Mouse (Mus musculus) heart, embryonic 11.5 days (tissue): Measurements from ENCODE around the gene Ccdc61. TPM values are rescaled to one million over a fixed set of nuclear protein-coding genes. Genes with fewer than 3 reads are reported as not detected.

Experiments used
- ATAC-seq: fragments of 200-750 bp; cut with Nextera tagmentation; replicated peaks from 2 replicates; pipeline ENCODE4 v1.8.0; 2017; ENCODE audit warnings: moderate library complexity; ENCODE audit not compliant: insufficient number of reproducible peaks, low FRiP score, low TSS enrichment
- H3K27ac ChIP-seq: fragments of 300-500 bp; sonication (generic); 2 replicates; pipeline ENCODE4 v1.5.1; 2014; ENCODE audit warnings: mild to moderate bottlenecking, low read depth, low read length
- H3K27me3 ChIP-seq: fragments of 300-500 bp; sonication (generic); 2 replicates; pipeline ENCODE4 v1.6.1; 2014; ENCODE audit warnings: mild to moderate bottlenecking, low read length, mixed read lengths; ENCODE audit not compliant: control insufficient read depth, insufficient read depth
- H3K36me3 ChIP-seq: fragments of 300-500 bp; sonication (generic); 2 replicates; pipeline ENCODE4 v1.6.1; 2014; ENCODE audit warnings: mild to moderate bottlenecking, low read length, moderate library complexity, mixed read lengths; ENCODE audit not compliant: control insufficient read depth, insufficient read depth
- H3K4me1 ChIP-seq: fragments of 300-500 bp; sonication (generic); 2 replicates; pipeline ENCODE4 v1.6.1; 2014; ENCODE audit warnings: low read length; ENCODE audit not compliant: control insufficient read depth, insufficient read depth
- H3K4me2 ChIP-seq: fragments of 300-500 bp; sonication (generic); 2 replicates; pipeline ENCODE4 v1.6.1; 2014; ENCODE audit warnings: mild to moderate bottlenecking, moderate library complexity
- H3K4me3 ChIP-seq: fragments of 300-500 bp; sonication (generic); 2 replicates; pipeline ENCODE4 v1.5.1; 2014; ENCODE audit warnings: low read depth, low read length
- H3K9ac ChIP-seq: fragments of 300-500 bp; sonication (generic); 2 replicates; pipeline ENCODE4 v1.6.1; 2014; ENCODE audit warnings: mild to moderate bottlenecking, low read depth, low read length, moderate library complexity
- H3K9me3 ChIP-seq: fragments of 300-500 bp; sonication (generic); replicated peaks from 2 replicates; pipeline ENCODE4 v1.6.1; 2016; ENCODE audit warnings: low read length; ENCODE audit not compliant: control insufficient read depth
- WGBS: fragments of 180-500 bp; shearing (Covaris S2); extraction: QIAGEN DNeasy Blood & Tissue Kit; methylation state at CpG from one replicate; pipeline ENCODE4 v1.1.7; 2014; ENCODE audit not compliant: insufficient replicate concordance; 5-methylcytosine and 5-hydroxymethylcytosine counted together
- polyA plus RNA-seq: library from polyadenylated mRNA; unstranded; fragments of >200 nt; fragmentation: Nextera tagmentation; extraction: Ambion mirVana; gene quantifications from 2 replicates; pipeline ENCODE4 v1.2.1, GENCODE M21; 2014

The Ccdc61 gene
- polyA plus RNA-seq, result 12.1 and 19.8 TPM in 2 replicates

DNA sequence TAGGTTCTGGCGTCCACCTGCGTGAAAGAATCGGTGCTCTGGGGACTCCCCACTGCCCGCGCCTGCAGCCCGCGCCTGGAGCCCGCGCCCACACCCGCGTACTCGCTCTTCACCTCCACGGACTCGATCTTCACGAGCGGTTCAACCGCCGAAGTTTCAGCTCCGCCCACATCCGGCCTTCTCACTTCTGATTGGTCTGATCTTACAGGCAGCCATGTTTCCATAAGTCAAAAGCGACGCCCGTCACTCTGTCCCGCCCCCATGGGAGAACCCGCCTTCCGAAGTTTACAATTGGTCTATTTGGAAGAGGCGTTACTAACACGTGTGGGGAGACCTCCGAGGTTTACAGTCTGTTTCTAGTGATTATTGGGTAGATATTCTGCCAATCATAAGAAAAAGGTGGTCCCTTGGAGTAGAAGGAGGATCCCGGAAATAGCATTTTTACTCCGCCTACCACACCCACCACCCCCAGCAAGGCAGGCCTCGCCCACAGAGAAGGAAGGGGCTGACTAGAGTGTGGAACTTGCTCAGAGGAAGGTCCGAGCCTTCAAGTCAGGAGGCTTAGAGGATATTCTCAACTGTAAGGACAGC lies at the start of gene Ccdc61:
Gene Ccdc61 (minus strand): TSS at position 175 of the 591 bp plus-strand sequence.
- Histone ChIP-seq H3K27me3 (no peaks in the 10 kb centered on the region), H3K9me3 (no peaks in the 10 kb centered on the region), H3K4me3 (peak within 1 kb of the TSS; percentile 78), H3K4me1 (peaks cover 6% of the 10 kb centered on the region), H3K4me2 (peak within 1 kb of the TSS; percentile 74), H3K36me3 (no peaks in the 10 kb centered on the region), H3K9ac (peak within 1 kb of the TSS; percentile 77), H3K27ac (no peak within 1 kb of the TSS)
- ATAC-seq, result peak; percentile 99
- under 1% methylated on average over 33 of the region's 33 CpGs for WGBS

DNA sequence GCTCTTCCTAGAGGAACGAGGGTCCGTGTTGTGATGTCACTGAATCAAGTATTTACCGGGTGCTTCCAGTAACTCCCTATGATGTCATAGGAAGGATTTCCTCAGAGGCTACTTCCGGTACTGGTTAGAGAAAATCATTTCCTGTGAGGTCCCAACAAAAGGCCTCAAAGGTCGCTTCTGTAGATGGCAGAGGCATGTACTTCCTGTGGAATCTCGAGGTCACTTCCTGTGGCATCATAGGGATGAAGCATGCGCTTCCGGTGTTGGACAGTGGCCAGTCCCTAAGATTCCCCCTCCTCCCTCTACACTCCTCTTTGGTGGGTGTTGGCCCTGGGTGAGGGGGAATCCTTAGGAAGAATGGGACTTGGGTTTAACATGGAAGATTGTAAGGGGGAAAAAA lies 49.2 kb upstream of the Ccdc61 start:
- Histone ChIP-seq H3K4me3 (no peak overlapping the region), H3K9me3 (no peaks in the 10 kb centered on the region), H3K4me2 (peak overlapping the region; percentile 20; the same call in 1 of the 2 replicates)

DNA sequence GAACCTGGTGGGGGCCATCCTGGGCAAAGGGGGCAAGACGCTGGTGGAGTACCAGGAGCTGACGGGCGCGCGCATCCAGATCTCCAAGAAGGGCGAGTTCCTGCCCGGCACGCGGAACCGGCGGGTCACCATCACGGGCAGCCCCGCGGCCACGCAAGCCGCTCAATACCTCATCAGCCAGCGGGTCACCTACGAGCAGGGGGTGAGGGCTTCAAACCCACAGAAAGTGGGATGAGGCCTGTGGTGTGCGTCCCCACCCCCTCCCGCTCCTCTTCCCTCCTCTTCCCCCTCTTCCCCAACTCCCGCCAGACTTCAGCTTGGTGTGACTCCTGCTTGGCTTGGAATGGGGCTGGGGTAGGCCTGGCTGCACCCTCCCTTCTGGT lies 48.2 kb upstream of the Ccdc61 start:
- no peak overlapping the region for H3K27ac ChIP-seq
- H3K4me2 ChIP-seq, result peak overlapping the region; percentile 98
- H3K27me3 ChIP-seq, result peaks cover 61% of the 10 kb centered on the region
- ATAC-seq, result peak; percentile 17
- peaks cover 11% of the 10 kb centered on the region; the same call in 1 of the 2 replicates for H3K4me1 ChIP-seq
- H3K4me3 ChIP-seq, result peak overlapping the region; percentile 62
- H3K9me3 ChIP-seq, result no peaks in the 10 kb centered on the region
- no peaks in the 10 kb centered on the region for H3K36me3 ChIP-seq
- WGBS, result under 1% methylated on average over 21 of the region's 21 CpGs
- H3K9ac ChIP-seq, result peak overlapping the region; percentile 54

More for the DNA sequence above, 49.2 kb upstream of the Ccdc61 start:
- H3K27ac ChIP-seq, result peak overlapping the region; percentile 24; the same call in 1 of the 2 replicates
- ATAC-seq, result no peak
- WGBS, result 36% methylated on average over 8 of the region's 8 CpGs
- H3K27me3 ChIP-seq, result peaks cover 71% of the 10 kb centered on the region
- H3K4me1 ChIP-seq, result peaks cover 11% of the 10 kb centered on the region; the same call in 1 of the 2 replicates
- H3K36me3 ChIP-seq, result no peaks in the 10 kb centered on the region
- no peak overlapping the region for H3K9ac ChIP-seq

DNA sequence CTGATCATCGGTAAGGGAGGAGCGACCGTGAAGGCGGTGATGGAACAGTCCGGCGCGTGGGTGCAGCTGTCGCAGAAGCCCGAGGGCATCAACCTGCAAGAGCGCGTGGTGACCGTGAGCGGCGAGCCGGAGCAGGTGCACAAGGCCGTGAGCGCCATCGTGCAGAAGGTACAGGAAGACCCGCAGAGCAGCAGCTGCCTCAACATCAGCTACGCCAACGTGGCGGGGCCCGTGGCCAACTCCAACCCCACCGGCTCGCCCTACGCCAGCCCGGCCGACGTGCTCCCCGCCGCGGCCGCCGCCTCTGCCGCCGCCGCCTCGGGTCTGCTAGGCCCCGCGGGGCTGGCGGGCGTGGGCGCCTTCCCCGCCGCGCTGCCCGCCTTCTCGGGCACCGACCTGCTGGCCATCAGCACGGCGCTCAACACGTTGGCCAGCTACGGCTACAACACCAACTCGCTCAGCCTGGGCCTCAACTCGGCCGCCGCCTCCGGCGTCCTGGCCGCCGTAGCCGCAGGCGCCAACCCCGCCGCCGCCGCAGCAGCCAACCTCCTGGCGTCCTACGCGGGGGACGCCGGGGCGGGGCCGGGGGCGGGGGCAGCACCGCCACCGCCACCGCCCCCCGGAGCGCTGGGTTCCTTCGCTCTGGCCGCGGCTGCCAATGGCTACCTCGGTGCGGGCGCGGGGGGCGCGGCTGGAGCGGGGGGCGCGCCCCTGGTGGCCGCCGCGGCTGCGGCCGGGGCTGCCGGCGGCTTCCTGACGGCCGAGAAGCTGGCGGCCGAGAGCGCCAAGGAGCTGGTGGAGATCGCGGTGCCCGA lies 47.6 kb upstream of the Ccdc61 start:
- no peak overlapping the region for H3K27ac ChIP-seq
- WGBS, result under 1% methylated on average over 98 of the region's 107 CpGs
- ATAC-seq, result peak; percentile 71
- no peaks in the 10 kb centered on the region for H3K36me3 ChIP-seq
- peak overlapping the region; percentile 62 for H3K4me3 ChIP-seq
- no peaks in the 10 kb centered on the region for H3K9me3 ChIP-seq
- H3K27me3 ChIP-seq, result peaks cover 55% of the 10 kb centered on the region
- peak overlapping the region; percentile 98 for H3K4me2 ChIP-seq
- H3K9ac ChIP-seq, result peak overlapping the region; percentile 54
- H3K4me1 ChIP-seq, result peaks cover 7% of the 10 kb centered on the region; the same call in 1 of the 2 replicates

GRCm38 (mm10) chr7:18951397-18951796 lies 41.2 kb upstream of the Ccdc61 start:
- Histone ChIP-seq H3K4me3 (no peak overlapping the region), H3K4me1 (peaks cover 3% of the 10 kb centered on the region; the same call in 1 of the 2 replicates), H3K9ac (no peak overlapping the region), H3K4me2 (no peak overlapping the region), H3K9me3 (no peaks in the 10 kb centered on the region), H3K27ac (no peak overlapping the region), H3K27me3 (peaks cover 10% of the 10 kb centered on the region), H3K36me3 (no peaks in the 10 kb centered on the region)
- 11% methylated on average over 15 of the region's 15 CpGs for WGBS
- no peak for ATAC-seq

DNA sequence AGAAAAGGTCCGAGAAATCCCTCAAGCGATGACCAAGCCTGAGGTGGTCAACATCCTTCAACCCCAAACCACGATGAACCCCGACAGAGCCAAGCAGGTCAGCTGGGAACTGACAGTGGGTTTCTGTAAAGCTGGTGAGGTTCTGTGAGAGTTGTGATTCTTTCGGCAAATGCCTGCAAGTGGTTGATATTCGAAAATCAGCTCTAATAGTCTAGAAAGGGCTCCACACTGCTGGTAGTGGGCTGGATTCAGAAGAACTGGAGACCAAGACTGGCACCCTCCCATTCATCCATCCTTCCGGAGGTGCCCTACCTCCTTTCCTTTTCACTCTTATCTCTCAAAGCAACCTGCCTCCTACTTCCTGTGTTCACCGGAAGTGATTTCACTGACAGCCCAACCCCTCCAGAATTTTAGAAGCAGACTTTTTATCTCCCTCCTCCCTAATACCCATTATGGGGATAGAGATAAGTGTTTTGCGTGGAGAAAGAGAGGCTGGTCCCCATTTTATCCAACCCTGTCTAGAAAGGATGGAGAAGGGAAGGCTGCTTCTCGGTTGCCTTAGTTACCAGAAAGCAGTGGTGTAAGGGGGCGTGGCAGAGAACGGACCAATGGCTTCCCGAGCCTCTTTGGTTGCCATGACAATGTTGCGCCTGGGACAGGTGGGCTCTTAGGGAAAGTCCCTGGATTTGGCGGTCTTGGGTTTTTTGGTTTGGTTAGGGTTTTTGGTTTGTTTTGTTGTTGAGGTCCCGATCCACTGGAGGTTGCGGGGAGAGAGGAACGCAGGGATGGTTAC lies 40.5 kb upstream of the Ccdc61 start:
- Histone ChIP-seq H3K4me2 (no peak overlapping the region), H3K4me3 (no peak overlapping the region), H3K36me3 (no peaks in the 10 kb centered on the region), H3K9ac (no peak overlapping the region), H3K4me1 (peaks cover 3% of the 10 kb centered on the region; the same call in 1 of the 2 replicates), H3K27me3 (peaks cover 5% of the 10 kb centered on the region), H3K27ac (no peak overlapping the region), H3K9me3 (no peaks in the 10 kb centered on the region)
- 23% methylated on average over 18 of the region's 18 CpGs for WGBS
- no peak for ATAC-seq

DNA sequence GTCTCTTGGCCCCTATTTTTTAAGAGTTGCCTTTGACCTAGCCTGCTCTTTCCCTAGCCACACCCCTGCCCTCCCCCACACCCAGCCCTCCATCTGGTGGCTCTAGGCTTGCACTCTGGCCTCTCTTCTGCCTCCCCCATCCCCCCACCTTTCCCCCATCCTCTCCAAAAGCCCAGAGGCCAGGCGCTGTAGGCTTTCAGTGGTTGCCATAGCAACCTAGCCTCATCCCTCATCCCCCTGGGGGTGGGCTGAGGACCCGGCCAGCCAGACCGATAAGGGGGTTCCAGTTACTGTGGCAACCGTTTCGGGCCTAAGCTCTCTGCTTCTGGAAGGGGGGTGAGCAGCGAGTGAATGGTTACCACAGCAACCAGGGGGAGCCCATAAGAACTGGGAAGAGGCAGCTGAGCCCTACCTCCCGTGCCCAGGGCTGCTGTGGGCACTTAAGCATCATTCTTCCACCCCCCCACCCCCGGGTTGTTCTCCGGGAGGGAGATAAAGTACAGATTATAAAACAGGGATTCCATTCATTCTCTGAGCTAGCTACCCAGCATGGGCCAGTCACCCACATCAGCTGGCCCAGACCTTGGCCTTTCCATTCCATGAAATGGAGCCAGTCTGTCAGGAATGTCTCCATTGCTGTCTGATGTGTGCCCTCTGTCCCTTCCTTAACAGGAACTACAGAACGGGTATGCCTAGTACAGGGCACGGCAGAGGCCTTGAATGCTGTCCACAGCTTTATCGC lies 39.7 kb upstream of the Ccdc61 start:
- Histone ChIP-seq H3K27ac (no peak overlapping the region), H3K36me3 (no peaks in the 10 kb centered on the region), H3K9me3 (no peaks in the 10 kb centered on the region), H3K4me3 (no peak overlapping the region), H3K4me1 (peaks cover 3% of the 10 kb centered on the region; the same call in 1 of the 2 replicates), H3K4me2 (no peak overlapping the region), H3K9ac (no peak overlapping the region), H3K27me3 (peaks cover 5% of the 10 kb centered on the region; the same call in 1 of the 2 replicates)
- 31% methylated on average over 12 of the region's 12 CpGs for WGBS
- ATAC-seq, result 0 out of 2 replicates have a peak, but pooled peaks have one; percentile 19
